Mouse (Mus musculus) thymus, adult 2 months (tissue): ENCODE results near the gene Atg4d.

Source experiments
- CTCF ChIP-seq: fragments of 200-500 bp; IDR thresholded peaks from 2 replicates; pipeline ENCODE4 v1.5.1; 2012; ENCODE audit warnings: mild to moderate bottlenecking, control low read depth, low read length, moderate library complexity, borderline replicate concordance; ENCODE audit not compliant: control insufficient read depth, poor library complexity, insufficient read depth; ENCODE audit errors: extremely low read depth
- POLR2A ChIP-seq: fragments of 200-500 bp; IDR thresholded peaks from 2 replicates; pipeline ENCODE4 v1.6.1; 2012; ENCODE audit warnings: mild to moderate bottlenecking, low read length, control low read depth, moderate library complexity; ENCODE audit not compliant: control insufficient read depth, poor library complexity, insufficient read depth; ENCODE audit errors: extremely low read depth

GRCm38 (mm10) chr9:21309150-21309741 lies 44.2 kb downstream of the Atg4d start:
- TF ChIP-seq POLR2A (no peak), CTCF (no peak)
